Mouse (Mus musculus) limb, embryonic 10.5 days (tissue): ENCODE data around the gene Tmem126b. TPM values are rescaled to one million over a fixed set of nuclear protein-coding genes. Genes with fewer than 3 reads are reported as not detected.

Experiments
- DNase-seq: peaks from one replicate; pipeline ENCODE4 v3.0.0-alpha.2; 2017; ENCODE audit warnings: low spot score
- H3K27ac ChIP-seq: fragments of 300-500 bp; sonication (generic); 2 replicates; pipeline ENCODE4 v1.5.1; 2016; ENCODE audit warnings: mild to moderate bottlenecking
- H3K27me3 ChIP-seq: fragments of 300-500 bp; sonication (generic); 2 replicates; pipeline ENCODE4 v1.6.1; 2016; ENCODE audit warnings: low read depth, mild to moderate bottlenecking; ENCODE audit not compliant: poor library complexity, severe bottlenecking
- H3K36me3 ChIP-seq: fragments of 300-500 bp; sonication (generic); 2 replicates; pipeline ENCODE4 v1.6.1; 2016; ENCODE audit warnings: mild to moderate bottlenecking, moderate library complexity
- H3K4me1 ChIP-seq: fragments of 300-500 bp; sonication (generic); 2 replicates; pipeline ENCODE4 v1.6.1; 2016
- H3K4me3 ChIP-seq: fragments of 300-500 bp; sonication (generic); 2 replicates; pipeline ENCODE4 v1.5.1; 2016; ENCODE audit warnings: mild to moderate bottlenecking, moderate library complexity
- H3K9me3 ChIP-seq: fragments of 300-500 bp; sonication (generic); replicated peaks from 2 replicates; pipeline ENCODE4 v1.6.1; 2016; ENCODE audit warnings: mild to moderate bottlenecking
- WGBS: fragments of 180-500 bp; shearing (Covaris S2); methylation state at CpG from one replicate; pipeline ENCODE4 v1.1.7; 2016; 5-methylcytosine and 5-hydroxymethylcytosine counted together
- polyA plus RNA-seq: library from polyadenylated mRNA; unstranded; fragments of >200 nt; fragmentation: Nextera tagmentation; extraction: Ambion mirVana; gene quantifications from 2 replicates; pipeline ENCODE4 v1.2.1, GENCODE M21; 2016

Gene Tmem126b
- polyA plus RNA-seq, 1 experiment from 2014 or later: 35.9 TPM

DNA sequence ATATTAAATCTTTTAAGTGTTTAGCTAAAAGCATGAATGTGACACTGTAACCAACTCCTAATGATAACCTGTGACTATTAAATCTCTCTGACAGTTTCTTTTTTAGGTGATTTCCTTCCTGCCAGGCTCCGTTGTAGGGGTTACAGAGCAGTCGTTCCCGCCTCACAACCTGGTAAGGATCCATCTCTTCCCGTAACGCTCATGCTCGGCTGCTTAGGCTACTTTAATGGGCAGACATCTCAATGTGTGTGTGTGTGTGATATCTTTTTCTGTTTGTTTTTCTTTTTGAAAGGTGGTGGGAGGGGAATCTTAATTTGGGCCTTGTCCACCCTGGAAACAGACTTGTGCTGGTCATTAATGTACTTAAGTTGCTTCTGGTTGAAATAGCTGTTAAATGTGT lies 31.6 kb downstream of the Tmem126b start:
- under 1% methylated on average over 6 of the region's 6 CpGs for WGBS

GRCm38 (mm10) chr7:90443101-90444091 lies 32.4 kb downstream of the Tmem126b start:
- under 1% methylated on average over 121 of the region's 123 CpGs for WGBS
- H3K9me3 ChIP-seq: no peaks in the 10 kb centered on the region
- peak overlapping the region; percentile 100 for H3K27ac ChIP-seq
- DNase-seq: peak; percentile 77
- H3K36me3 ChIP-seq: peaks cover 24% of the 10 kb centered on the region
- no peaks in the 10 kb centered on the region for H3K27me3 ChIP-seq
- H3K4me1 ChIP-seq: no peaks in the 10 kb centered on the region
- H3K4me3 ChIP-seq: peak overlapping the region; percentile 95

More for the DNA sequence above, 31.6 kb downstream of the Tmem126b start:
- Histone ChIP-seq H3K36me3 (peaks cover 30% of the 10 kb centered on the region), H3K4me3 (peak overlapping the region; percentile 95), H3K27me3 (no peaks in the 10 kb centered on the region), H3K9me3 (no peaks in the 10 kb centered on the region), H3K4me1 (no peaks in the 10 kb centered on the region), H3K27ac (peak overlapping the region; percentile 100)
- DNase-seq: peak; percentile 35

DNA sequence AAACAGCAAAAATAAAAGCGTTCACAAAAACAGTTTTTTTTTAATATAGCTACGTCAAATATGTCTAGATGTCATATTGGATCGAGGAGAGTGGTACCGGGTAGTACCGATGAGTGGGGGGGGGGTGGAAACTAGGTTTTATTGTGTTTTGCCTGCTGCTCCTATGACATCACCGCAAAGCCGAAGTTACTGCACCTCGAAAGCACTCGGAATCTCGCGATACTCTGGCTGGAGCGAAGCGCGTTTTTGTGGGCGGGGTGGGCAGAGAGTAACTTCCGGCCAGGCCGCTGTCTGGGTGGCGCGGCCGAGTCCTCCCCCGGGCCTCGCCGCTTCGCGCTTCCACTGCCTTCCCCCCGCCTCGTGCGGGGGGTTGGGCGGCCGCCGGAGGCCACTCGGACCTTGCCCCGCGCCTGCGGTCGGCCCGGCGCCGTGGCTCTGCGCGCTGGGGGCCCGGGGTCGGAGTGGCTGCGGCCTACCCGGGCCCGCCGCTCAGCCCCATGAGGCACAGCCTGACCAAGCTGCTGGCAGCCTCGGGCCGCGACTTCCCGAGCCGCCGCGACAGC lies 33.2 kb downstream of the Tmem126b start, which contains the start of gene Crebzf:
Gene Crebzf (plus strand): TSS at position 212 of the 563 bp plus-strand sequence.
- no peaks in the 10 kb centered on the region for H3K27me3 ChIP-seq
- peaks cover 16% of the 10 kb centered on the region for H3K36me3 ChIP-seq
- no peaks in the 10 kb centered on the region for H3K9me3 ChIP-seq
- peak within 1 kb of the TSS; percentile 95 for H3K4me3 ChIP-seq
- under 1% methylated on average over 50 of the region's 54 CpGs for WGBS
- no peaks in the 10 kb centered on the region for H3K4me1 ChIP-seq
- peak; percentile 96 for DNase-seq
- peak within 1 kb of the TSS; percentile 100 for H3K27ac ChIP-seq

DNA sequence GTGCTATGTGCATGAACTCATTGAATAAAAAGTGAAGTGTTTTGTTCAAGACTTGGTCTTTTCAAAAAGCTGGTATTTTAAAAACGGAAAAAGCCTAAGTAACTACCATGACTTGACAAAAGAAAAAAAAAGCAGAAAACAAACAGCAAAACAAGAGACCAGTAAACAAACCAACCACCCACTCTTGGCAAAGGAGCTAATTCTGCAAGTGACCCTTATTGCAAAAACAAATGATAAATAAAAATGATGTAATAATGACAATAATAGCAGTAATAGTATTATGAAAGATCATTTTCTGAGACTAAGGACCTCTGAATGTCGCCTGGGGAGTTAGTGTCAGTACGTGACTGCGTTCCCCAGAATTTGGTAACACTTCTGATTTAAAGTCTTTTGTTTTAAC lies 33.7 kb downstream of the Tmem126b start:
- 13% methylated on average over 4 of the region's 4 CpGs for WGBS
- H3K4me3 ChIP-seq: peak overlapping the region; percentile 95
- H3K9me3 ChIP-seq: no peaks in the 10 kb centered on the region
- H3K4me1 ChIP-seq: no peaks in the 10 kb centered on the region
- peaks cover 10% of the 10 kb centered on the region for H3K36me3 ChIP-seq
- no peaks in the 10 kb centered on the region for H3K27me3 ChIP-seq
- peak overlapping the region; percentile 100 for H3K27ac ChIP-seq
- DNase-seq: no peak

GRCm38 (mm10) chr7:90440044-90440443 lies 35.8 kb downstream of the Tmem126b start:
- Histone ChIP-seq H3K27me3 (no peaks in the 10 kb centered on the region), H3K9me3 (no peaks in the 10 kb centered on the region), H3K36me3 (0 out of 2 replicates have a peak, but pooled peaks cover 2% of the 10 kb centered on the region), H3K4me1 (no peaks in the 10 kb centered on the region), H3K4me3 (no peak overlapping the region), H3K27ac (no peak overlapping the region)
- 86% methylated on average over 4 of the region's 4 CpGs for WGBS
- no peak for DNase-seq

- Histone ChIP-seq H3K36me3 (no peaks in the 10 kb centered on the region), H3K27ac (no peak overlapping the region), H3K9me3 (no peaks in the 10 kb centered on the region), H3K4me3 (no peak overlapping the region), H3K4me1 (no peaks in the 10 kb centered on the region), H3K27me3 (peaks cover 1% of the 10 kb centered on the region; the same call in 1 of the 2 replicates)
- no peak for DNase-seq
Observed at GRCm38 (mm10) chr7:90432221-90432620, 43.6 kb downstream of the Tmem126b start.

DNA sequence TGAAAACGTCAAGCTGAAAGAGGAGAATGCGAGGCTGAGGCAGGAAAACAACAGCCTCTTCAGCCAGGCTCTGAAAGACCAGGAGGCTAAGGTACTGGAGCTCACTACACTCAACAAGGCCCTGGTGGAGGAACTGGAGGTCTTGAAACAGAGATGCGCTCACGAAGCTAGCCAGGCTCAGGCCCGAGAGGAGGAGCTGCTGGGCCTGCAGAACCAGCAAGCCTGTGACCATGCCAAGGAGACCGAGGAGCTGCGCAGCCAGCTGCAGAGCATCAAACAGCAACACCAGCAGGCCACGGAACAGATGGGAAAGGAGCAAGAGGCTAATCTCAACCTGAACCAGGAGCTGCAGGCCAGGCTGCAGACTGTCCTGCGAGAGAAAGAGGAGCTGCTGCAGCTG lies 48.8 kb downstream of the Tmem126b start:
- WGBS: 63% methylated on average over 9 of the region's 9 CpGs
- Histone ChIP-seq H3K27ac (0 out of 2 replicates have a peak overlapping the region, but pooled peaks have one; percentile 30), H3K9me3 (no peaks in the 10 kb centered on the region)

GRCm38 (mm10) chr7:90426020-90427001 lies 49.5 kb downstream of the Tmem126b start, which contains the start of gene Ccdc89:
TSS of gene Ccdc89 (plus strand) at chr7:90426577.
- Histone ChIP-seq H3K27me3 (peaks cover 5% of the 10 kb centered on the region; the same call in 1 of the 2 replicates), H3K4me3 (peak within 1 kb of the TSS; percentile 49), H3K9me3 (no peaks in the 10 kb centered on the region), H3K4me1 (peaks cover 8% of the 10 kb centered on the region), H3K36me3 (no peaks in the 10 kb centered on the region), H3K27ac (0 out of 2 replicates have a peak within 1 kb of the TSS, but pooled peaks have one; percentile 30)
- WGBS: 23% methylated on average over 29 of the region's 29 CpGs
- DNase-seq: peak; percentile 65

More for the DNA sequence above, 48.8 kb downstream of the Tmem126b start:
- Histone ChIP-seq H3K4me3 (peak overlapping the region; percentile 49), H3K27me3 (peaks cover 5% of the 10 kb centered on the region; the same call in 1 of the 2 replicates), H3K4me1 (peaks cover 8% of the 10 kb centered on the region), H3K36me3 (no peaks in the 10 kb centered on the region)
- DNase-seq: no peak

Other genes with a start within 250 kb of the Tmem126b start
- not detected in 2 replicates for gene Ccdc83, start 210.2 kb downstream of the Tmem126b start, polyA plus RNA-seq
- 1.3 and 2.7 TPM in 2 replicates for gene Sytl2, start 173.7 kb downstream of the Tmem126b start, polyA plus RNA-seq
- 2.2 and 2.4 TPM in 2 replicates for gene Ccdc89, start 49.4 kb downstream of the Tmem126b start, polyA plus RNA-seq
- 24.8 and 30.9 TPM in 2 replicates for gene Crebzf, start 33.3 kb downstream of the Tmem126b start, polyA plus RNA-seq
- 129 and 140 TPM in 2 replicates for gene Tmem126a, start 18.8 kb downstream of the Tmem126b start, polyA plus RNA-seq
- 0.53 and 1.2 TPM in 2 replicates for gene Dlg2, start 671 bp upstream of the Tmem126b start, polyA plus RNA-seq